Mouse (Mus musculus) intestine, postnatal 0 days (tissue): ENCODE results near the gene Cldn14. TPM values are rescaled to one million over a fixed set of nuclear protein-coding genes. Genes with fewer than 3 reads are reported as not detected.
A peak's percentile ranks its signal among the peaks of the same experiment; 100 is the strongest.

Source experiments
- ATAC-seq: fragments of 200-750 bp; cut with Nextera tagmentation; 2 replicates; pipeline ENCODE4 v1.8.0; 2017; ENCODE audit warnings: mild to moderate bottlenecking, moderate TSS enrichment, moderate library complexity
- H3K27ac ChIP-seq: fragments of 300-500 bp; sonication (generic); 2 replicates; pipeline ENCODE4 v1.5.1; 2014; ENCODE audit warnings: mild to moderate bottlenecking, low read depth, low read length, moderate library complexity
- H3K27me3 ChIP-seq: fragments of 300-500 bp; sonication (generic); replicated peaks from 2 replicates; pipeline ENCODE4 v1.6.1; 2014; ENCODE audit warnings: low read length, mixed read lengths; ENCODE audit not compliant: control insufficient read depth, insufficient read depth
- H3K36me3 ChIP-seq: fragments of 300-500 bp; sonication (generic); 2 replicates; pipeline ENCODE4 v1.6.1; 2014; ENCODE audit warnings: mild to moderate bottlenecking, moderate library complexity; ENCODE audit not compliant: control insufficient read depth, insufficient read depth
- H3K4me1 ChIP-seq: fragments of 300-500 bp; sonication (generic); replicated peaks from 2 replicates; pipeline ENCODE4 v1.6.1; 2014; ENCODE audit warnings: antibody characterized with exemption, low read length, mixed read lengths; ENCODE audit not compliant: control insufficient read depth, insufficient read depth
- H3K4me2 ChIP-seq: fragments of 300-500 bp; sonication (generic); replicated peaks from 2 replicates; pipeline ENCODE4 v1.6.1; 2014; ENCODE audit warnings: low read depth, mild to moderate bottlenecking, moderate library complexity
- H3K4me3 ChIP-seq: fragments of 300-500 bp; sonication (generic); 2 replicates; pipeline ENCODE4 v1.5.1; 2014; ENCODE audit warnings: low read depth, low read length
- H3K9ac ChIP-seq: fragments of 300-500 bp; sonication (generic); 2 replicates; pipeline ENCODE4 v1.6.1; 2014; ENCODE audit warnings: mild to moderate bottlenecking, low read depth, low read length
- H3K9me3 ChIP-seq: fragments of 300-500 bp; sonication (generic); 2 replicates; pipeline ENCODE4 v1.6.1; 2016; ENCODE audit warnings: mixed run types; ENCODE audit not compliant: control insufficient read depth
- CTCF ChIP-seq: sonication (generic); IDR thresholded peaks from 2 replicates; pipeline ENCODE4 v1.5.1; 2016; ENCODE audit warnings: low read depth, mild to moderate bottlenecking, control low read depth, antibody characterized with exemption, moderate library complexity
- WGBS: fragments of 180-500 bp; shearing (Covaris S2); extraction: QIAGEN DNeasy Blood & Tissue Kit; methylation state at CpG from one replicate; pipeline ENCODE4 v1.1.7; 2014; 5-methylcytosine and 5-hydroxymethylcytosine counted together
- polyA plus RNA-seq: library from polyadenylated mRNA; unstranded; fragments of >200 nt; fragmentation: Nextera tagmentation; extraction: Ambion mirVana; gene quantifications from 2 replicates; pipeline ENCODE4 v1.2.1, GENCODE M21; 2015

Cldn14 gene
- polyA plus RNA-seq, 1 experiment from 2014 or later = 2.3 TPM

- no peak for TF ChIP-seq CTCF
- Histone ChIP-seq H3K27me3 (no peaks in the 10 kb centered on the region), H3K4me2 (peak overlapping the region; percentile 96), H3K27ac (peak overlapping the region; percentile 0; the same call in 1 of the 2 replicates), H3K9me3 (no peaks in the 10 kb centered on the region), H3K36me3 (peaks cover 3% of the 10 kb centered on the region; the same call in 1 of the 2 replicates), H3K4me3 (peak overlapping the region; percentile 87), H3K9ac (peak overlapping the region; percentile 65), H3K4me1 (no peaks in the 10 kb centered on the region)
- peak; percentile 12 for ATAC-seq
- under 1% methylated on average over 43 of the region's 43 CpGs for WGBS
These were observed 124.4 kb downstream of the Cldn14 start for GRCm38 (mm10) chr16:93884086-93884721.

DNA sequence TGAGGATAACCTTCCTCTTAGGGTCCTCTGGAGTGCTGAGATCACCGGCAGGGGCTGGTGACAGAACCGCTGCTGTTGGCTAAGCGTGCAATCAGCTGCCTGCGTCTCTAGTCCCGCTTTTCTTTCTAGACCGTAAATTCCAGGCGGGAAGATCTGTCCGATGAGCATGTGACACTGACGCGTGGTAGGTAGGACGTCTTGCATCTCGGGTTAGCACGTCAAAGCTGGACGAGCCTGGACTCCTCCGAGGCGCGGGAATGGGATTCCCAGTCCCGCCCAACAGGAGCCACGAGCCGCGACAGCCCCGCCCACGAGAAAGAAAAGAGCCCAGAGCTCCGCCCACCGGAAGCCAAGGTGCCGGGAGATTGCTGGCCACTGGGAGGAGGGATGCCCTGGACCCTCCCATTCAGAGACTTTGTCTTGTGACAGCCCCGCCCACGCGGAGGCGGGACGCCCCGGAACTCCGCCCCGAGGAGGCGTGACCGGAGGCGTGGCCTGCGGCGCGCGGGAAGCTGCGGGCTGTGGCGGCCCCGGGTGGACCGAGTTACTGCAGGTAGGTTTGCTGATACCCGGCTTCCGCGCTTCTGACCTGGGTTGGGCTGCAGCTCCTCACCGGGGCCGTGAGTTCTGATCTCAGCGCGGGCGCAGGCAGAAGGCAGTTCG lies 125.1 kb downstream of the Cldn14 start, which contains the start of gene Chaf1b:
Gene Chaf1b, plus strand, starts transcription at position 479 of the 663 bp plus-strand sequence.
- under 1% methylated on average over 54 of the region's 54 CpGs for WGBS
- Histone ChIP-seq H3K4me3 (peak within 1 kb of the TSS; percentile 87), H3K4me1 (no peaks in the 10 kb centered on the region), H3K36me3 (no peaks in the 10 kb centered on the region), H3K27me3 (no peaks in the 10 kb centered on the region), H3K9ac (peak within 1 kb of the TSS; percentile 65), H3K27ac (peak within 1 kb of the TSS; percentile 0; the same call in 1 of the 2 replicates), H3K4me2 (peak within 1 kb of the TSS; percentile 96), H3K9me3 (no peaks in the 10 kb centered on the region)
- no peak for TF ChIP-seq CTCF
- ATAC-seq = peak; percentile 93

GRCm38 (mm10) chr16:93877612-93878380 lies 130.8 kb downstream of the Cldn14 start:
- WGBS = 85% methylated on average over 6 of the region's 6 CpGs
- no peak overlapping the region for H3K4me3 ChIP-seq
- no peaks in the 10 kb centered on the region for H3K9me3 ChIP-seq
- H3K27ac ChIP-seq = no peak overlapping the region
- TF ChIP-seq CTCF = no peak
- H3K9ac ChIP-seq = no peak overlapping the region
- H3K27me3 ChIP-seq = no peaks in the 10 kb centered on the region
- H3K4me1 ChIP-seq = no peaks in the 10 kb centered on the region
- H3K36me3 ChIP-seq = peaks cover 39% of the 10 kb centered on the region
- H3K4me2 ChIP-seq = no peak overlapping the region
- ATAC-seq = no peak

GRCm38 (mm10) chr16:93874841-93875240 lies 133.8 kb downstream of the Cldn14 start:
- no peak overlapping the region for H3K4me2 ChIP-seq
- no peaks in the 10 kb centered on the region for H3K4me1 ChIP-seq
- no peaks in the 10 kb centered on the region for H3K9me3 ChIP-seq
- no peak for TF ChIP-seq CTCF
- WGBS = 76% methylated on average over 13 of the region's 13 CpGs
- H3K36me3 ChIP-seq = peaks cover 67% of the 10 kb centered on the region
- H3K27ac ChIP-seq = no peak overlapping the region
- no peak for ATAC-seq
- no peak overlapping the region for H3K4me3 ChIP-seq
- H3K27me3 ChIP-seq = no peaks in the 10 kb centered on the region
- H3K9ac ChIP-seq = no peak overlapping the region

Other genes with a start within 250 kb of the Cldn14 start
- gene Morc3, start 176.7 kb downstream of the Cldn14 start, polyA plus RNA-seq = 15.5 and 20.0 TPM in 2 replicates
- 18.6 and 19.4 TPM in 2 replicates for gene Chaf1b, start 124.9 kb downstream of the Cldn14 start, polyA plus RNA-seq
- not detected in 2 replicates for gene Sim2, start 76.1 kb upstream of the Cldn14 start, polyA plus RNA-seq